Mouse (Mus musculus) lung, postnatal 0 days (tissue): ENCODE data around the gene Aifm3.
A peak's percentile ranks its signal among the peaks of the same experiment; 100 is the strongest.

Source experiments
- CTCF ChIP-seq: IDR thresholded peaks from 2 replicates; pipeline ENCODE4 v1.5.1; 2016; ENCODE audit warnings: antibody characterized with exemption, mild to moderate bottlenecking
- EP300 ChIP-seq: IDR thresholded peaks from 2 replicates; pipeline ENCODE4 v1.6.1; 2016; ENCODE audit warnings: antibody characterized with exemption, mild to moderate bottlenecking, control low read depth

- peak; percentile 66 for TF ChIP-seq CTCF
- no peak for TF ChIP-seq EP300
Observed at GRCm38 (mm10) chr16:17532271-17532670, 42.9 kb downstream of the Aifm3 start.
